Mouse (Mus musculus): ENCODE measurements around the gene Rps23. TPM values are rescaled to one million over a fixed set of nuclear protein-coding genes. Genes with fewer than 3 reads are reported as not detected.
"Not testable (repeated sequence)": the region's sequence is repeated elsewhere in the genome, so short reads cannot be mapped to it uniquely, and the experiment has no call there.

Gene Rps23
- polyA plus RNA-seq, 1 experiment from 2014 or later = 288 TPM

DNA sequence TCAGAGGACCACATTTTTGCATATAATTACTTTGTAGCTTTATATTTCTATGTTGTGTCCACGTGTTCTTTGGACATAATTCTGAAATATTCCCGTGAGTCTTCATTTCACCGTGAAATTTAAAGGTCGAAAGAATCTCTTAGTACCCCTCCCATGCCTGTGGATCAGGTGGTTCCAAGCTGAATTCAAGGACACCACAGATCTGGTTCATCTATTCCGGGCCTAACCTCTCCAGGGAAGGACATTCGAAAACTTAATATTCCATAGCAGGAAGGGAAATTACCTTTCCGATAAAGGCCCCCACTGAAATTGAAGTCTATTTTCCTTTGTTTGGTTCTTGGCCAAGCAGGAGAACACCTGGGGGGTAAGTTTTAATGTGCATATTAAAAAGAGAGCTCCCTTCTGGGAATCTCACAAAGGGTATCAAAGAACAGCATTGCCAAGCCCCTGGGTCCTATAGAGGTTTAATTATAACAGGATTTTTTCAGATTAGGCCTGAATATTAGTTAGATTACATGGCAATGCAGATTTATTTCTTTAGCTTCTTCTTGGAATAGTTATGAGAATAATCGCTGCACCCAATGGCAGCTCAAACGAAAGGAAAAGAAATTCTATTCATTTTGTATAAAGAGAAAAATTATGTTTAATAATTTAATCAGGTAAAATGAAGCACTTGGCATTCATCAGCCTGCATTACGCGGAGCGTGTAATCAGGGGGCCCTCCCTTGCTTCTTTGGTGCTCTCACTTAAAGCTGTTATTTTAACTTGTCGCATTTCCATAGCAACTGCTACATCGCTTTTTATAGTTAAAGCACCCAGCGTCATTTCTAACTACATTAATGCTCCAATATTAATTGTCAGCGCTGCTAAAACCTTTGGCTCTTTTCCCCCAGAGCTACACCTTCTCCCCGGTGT lies 9.7 kb upstream of the Rps23 start:
- Histone ChIP-seq H3K36me3 (no peaks in the 10 kb centered on the region), H3K4me2 (no peak overlapping the region), H3K9me3 (no peaks in the 10 kb centered on the region), H3K27ac (no peak overlapping the region), H3K27me3 (no peaks in the 10 kb centered on the region), H3K4me1 (replicated peaks) (no peaks in the 10 kb centered on the region), H3K4me3 (replicated peaks) (no peak overlapping the region), H3K9ac (replicated peaks) (no peak overlapping the region)
- no peak for ATAC-seq (ENCODE audit: insufficient number of reproducible peaks, insufficient read depth, low FRiP score, low TSS enrichment, low read depth)
- 81% methylated on average over 17 of the region's 17 CpGs for WGBS

DNA sequence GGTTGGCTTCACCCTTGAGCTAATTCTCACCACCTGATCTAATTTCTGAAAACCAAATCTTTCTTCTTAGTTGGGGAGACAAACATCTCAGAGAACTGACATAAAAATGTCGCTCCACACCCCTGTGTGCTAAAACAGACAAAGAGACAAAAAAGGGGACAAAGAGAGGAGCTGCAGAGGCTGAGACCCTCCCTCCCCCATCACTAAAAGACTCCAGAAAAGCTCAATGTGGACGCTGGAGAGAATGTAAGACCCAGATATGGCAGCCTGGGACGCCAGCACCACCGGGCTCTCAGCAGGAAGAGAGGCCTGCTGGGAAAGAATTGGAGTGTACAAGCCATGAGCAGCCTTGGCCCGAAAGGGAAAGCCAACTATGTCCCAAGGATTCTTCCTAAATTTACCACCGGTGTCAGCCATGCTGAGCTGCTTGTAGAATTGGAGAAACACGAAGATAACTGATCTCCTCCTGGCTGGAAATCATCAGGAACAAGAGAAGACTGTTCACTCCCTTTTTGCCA lies 9.0 kb upstream of the Rps23 start:
- no peak for ATAC-seq (ENCODE audit: insufficient number of reproducible peaks, insufficient read depth, low FRiP score, low TSS enrichment, low read depth)
- H3K27ac ChIP-seq = no peak overlapping the region
- H3K9me3 ChIP-seq = no peaks in the 10 kb centered on the region

DNA sequence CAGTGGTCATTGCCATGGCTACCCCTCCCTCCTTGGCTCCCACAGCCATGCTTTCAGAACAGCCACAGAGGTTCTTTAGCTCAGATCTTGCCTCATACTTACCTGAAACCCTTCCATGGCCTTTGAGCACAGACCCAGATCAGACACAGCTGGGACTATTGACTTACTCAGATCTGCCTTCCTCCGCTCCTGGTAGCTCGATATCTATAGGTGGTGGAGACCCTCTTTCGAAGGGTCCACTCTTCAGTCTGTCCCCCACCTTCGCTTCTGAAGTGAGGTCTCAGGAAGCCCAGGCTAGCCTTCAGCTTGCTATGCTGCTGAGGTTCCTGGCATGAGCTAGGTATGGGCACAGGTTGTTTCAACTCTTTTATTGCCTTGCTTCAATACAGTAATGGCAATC lies 8.0 kb upstream of the Rps23 start:
- Histone ChIP-seq H3K9me3 (no peaks in the 10 kb centered on the region), H3K27ac (no peak overlapping the region), H3K9ac (replicated peaks) (no peak overlapping the region), H3K36me3 (no peaks in the 10 kb centered on the region), H3K4me1 (replicated peaks) (no peaks in the 10 kb centered on the region), H3K4me2 (no peak overlapping the region), H3K27me3 (no peaks in the 10 kb centered on the region), H3K4me3 (replicated peaks) (no peak overlapping the region)
- WGBS = 95% methylated on average over 4 of the region's 4 CpGs
- ATAC-seq (ENCODE audit: insufficient number of reproducible peaks, insufficient read depth, low FRiP score, low TSS enrichment, low read depth) = no peak

More for the DNA sequence above, 9.0 kb upstream of the Rps23 start:
- Histone ChIP-seq H3K4me1 (replicated peaks) (no peaks in the 10 kb centered on the region), H3K4me2 (no peak overlapping the region), H3K4me3 (replicated peaks) (no peak overlapping the region), H3K27me3 (no peaks in the 10 kb centered on the region), H3K9ac (replicated peaks) (no peak overlapping the region), H3K36me3 (no peaks in the 10 kb centered on the region)
- 58% methylated on average over 7 of the region's 7 CpGs for WGBS

DNA sequence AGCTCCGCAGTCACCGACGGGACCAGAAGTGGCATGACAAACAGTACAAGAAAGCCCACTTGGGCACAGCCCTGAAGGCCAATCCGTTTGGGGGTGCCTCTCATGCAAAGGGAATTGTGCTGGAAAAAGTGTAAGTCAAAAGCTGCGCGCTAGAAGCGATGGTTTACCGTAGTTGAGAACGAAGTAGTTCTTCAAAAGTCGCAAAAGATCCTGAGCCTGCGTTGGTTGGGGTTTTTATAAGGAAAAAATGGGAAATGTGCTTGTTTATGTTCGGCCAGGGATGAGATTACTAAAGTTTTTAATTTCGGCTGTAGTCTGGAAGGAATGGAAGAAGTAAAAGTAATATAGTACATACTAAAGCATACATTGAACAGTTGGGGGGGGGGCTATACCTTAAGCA lies 859 bp downstream of the Rps23 start:
- Histone ChIP-seq H3K4me3 (replicated peaks) (peak overlapping the region; percentile 80), H3K9ac (replicated peaks) (peak overlapping the region; percentile 93), H3K27ac (peak overlapping the region; percentile 78), H3K4me2 (peak overlapping the region; percentile 75), H3K36me3 (peaks cover 42% of the 10 kb centered on the region)
- ATAC-seq (ENCODE audit: insufficient number of reproducible peaks, insufficient read depth, low FRiP score, low TSS enrichment, low read depth) = 0 out of 2 replicates have a peak, but pooled peaks have one; percentile 7
- WGBS = under 1% methylated on average over 13 of the region's 13 CpGs
- not testable (repeated sequence) for H3K4me1 ChIP-seq (replicated peaks); H3K27me3 ChIP-seq; H3K9me3 ChIP-seq

DNA sequence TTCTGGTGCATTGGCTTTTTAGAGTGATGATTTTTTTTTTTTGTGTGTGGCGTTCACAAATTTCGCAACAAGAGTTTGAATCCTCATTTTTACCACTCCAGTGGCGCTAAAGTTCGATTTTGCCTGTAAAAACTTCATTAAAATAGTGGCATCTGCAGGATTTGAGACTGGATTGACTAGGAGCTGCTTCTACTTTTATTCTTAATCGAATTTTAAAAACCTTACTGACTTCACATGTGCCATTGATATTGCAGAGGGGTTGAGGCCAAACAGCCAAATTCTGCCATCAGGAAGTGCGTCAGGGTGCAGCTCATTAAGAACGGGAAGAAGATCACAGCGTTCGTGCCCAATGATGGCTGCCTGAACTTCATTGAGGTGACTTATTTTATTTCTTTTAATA lies 1.3 kb downstream of the Rps23 start:
- Histone ChIP-seq H3K4me3 (replicated peaks) (peak overlapping the region; percentile 80), H3K9me3 (no peaks in the 10 kb centered on the region), H3K4me2 (peak overlapping the region; percentile 75), H3K4me1 (replicated peaks) (no peaks in the 10 kb centered on the region), H3K9ac (replicated peaks) (peak overlapping the region; percentile 93), H3K27me3 (no peaks in the 10 kb centered on the region), H3K36me3 (peaks cover 46% of the 10 kb centered on the region), H3K27ac (no peak overlapping the region)
- no peak for ATAC-seq (ENCODE audit: insufficient number of reproducible peaks, insufficient read depth, low FRiP score, low TSS enrichment, low read depth)
- WGBS = 41% methylated on average over 9 of the region's 9 CpGs

DNA sequence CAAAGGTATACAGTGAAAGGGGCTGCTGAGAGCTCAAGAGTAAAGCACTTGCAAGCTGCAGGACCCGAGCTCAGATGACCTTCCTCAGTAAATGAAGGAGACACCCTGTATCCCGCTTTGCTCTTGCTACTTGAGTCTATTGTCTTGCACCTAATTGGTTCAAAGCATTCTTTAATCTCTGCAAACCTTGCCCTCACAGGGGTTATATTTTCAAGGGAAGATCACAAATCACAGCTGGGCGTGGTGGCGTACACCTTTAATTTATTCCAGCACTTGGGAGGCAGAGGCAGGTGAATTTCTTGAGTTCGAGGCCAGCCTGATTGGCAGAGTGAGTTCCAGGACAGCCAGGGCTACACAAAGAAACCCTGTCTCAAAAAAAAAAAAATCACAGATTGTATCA lies 2.4 kb downstream of the Rps23 start:
- Histone ChIP-seq H3K27ac (no peak overlapping the region), H3K9ac (replicated peaks) (no peak overlapping the region), H3K4me1 (replicated peaks) (no peaks in the 10 kb centered on the region), H3K4me3 (replicated peaks) (no peak overlapping the region), H3K9me3 (no peaks in the 10 kb centered on the region), H3K27me3 (no peaks in the 10 kb centered on the region), H3K36me3 (peaks cover 46% of the 10 kb centered on the region), H3K4me2 (no peak overlapping the region)
- 92% methylated on average over 5 of the region's 5 CpGs for WGBS
- no peak for ATAC-seq (ENCODE audit: insufficient number of reproducible peaks, insufficient read depth, low FRiP score, low TSS enrichment, low read depth)

DNA sequence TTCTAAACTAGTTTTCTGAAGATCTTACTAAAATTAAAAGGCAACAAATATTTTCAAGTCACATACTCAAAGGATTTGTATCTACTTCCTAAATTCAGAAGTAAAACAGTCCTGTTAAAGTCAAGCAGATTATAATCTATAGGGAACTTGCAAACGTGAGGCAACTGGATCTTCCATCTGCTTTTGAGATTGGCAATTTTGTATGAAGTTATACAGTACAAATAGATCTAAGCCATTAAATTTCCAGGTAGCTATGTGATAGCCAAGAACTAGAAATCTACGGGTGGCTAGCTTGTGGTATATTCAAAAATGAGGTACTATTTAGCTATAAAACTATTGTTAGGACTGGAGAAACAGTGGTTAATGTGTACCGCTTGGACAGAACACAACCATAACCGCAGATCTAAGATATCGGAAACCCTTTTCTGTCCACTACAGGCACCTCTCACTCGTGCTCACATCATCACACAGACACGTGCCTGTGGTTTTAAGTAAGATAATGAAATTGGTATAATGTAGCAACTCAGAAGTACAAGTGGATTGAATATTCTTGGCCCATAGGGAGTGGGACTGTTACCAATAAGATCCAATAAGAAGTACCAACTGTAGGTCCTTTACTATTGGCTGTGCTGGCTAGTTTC lies 3.5 kb downstream of the Rps23 start:
- no peaks in the 10 kb centered on the region for H3K27me3 ChIP-seq
- no peak overlapping the region for H3K4me3 ChIP-seq (replicated peaks)
- no peaks in the 10 kb centered on the region for H3K9me3 ChIP-seq
- H3K4me1 ChIP-seq (replicated peaks) = no peaks in the 10 kb centered on the region
- H3K9ac ChIP-seq (replicated peaks) = no peak overlapping the region
- peaks cover 46% of the 10 kb centered on the region for H3K36me3 ChIP-seq
- H3K27ac ChIP-seq = no peak overlapping the region
- 85% methylated on average over 7 of the region's 7 CpGs for WGBS
- no peak overlapping the region for H3K4me2 ChIP-seq
- ATAC-seq (ENCODE audit: insufficient number of reproducible peaks, insufficient read depth, low FRiP score, low TSS enrichment, low read depth) = no peak

DNA sequence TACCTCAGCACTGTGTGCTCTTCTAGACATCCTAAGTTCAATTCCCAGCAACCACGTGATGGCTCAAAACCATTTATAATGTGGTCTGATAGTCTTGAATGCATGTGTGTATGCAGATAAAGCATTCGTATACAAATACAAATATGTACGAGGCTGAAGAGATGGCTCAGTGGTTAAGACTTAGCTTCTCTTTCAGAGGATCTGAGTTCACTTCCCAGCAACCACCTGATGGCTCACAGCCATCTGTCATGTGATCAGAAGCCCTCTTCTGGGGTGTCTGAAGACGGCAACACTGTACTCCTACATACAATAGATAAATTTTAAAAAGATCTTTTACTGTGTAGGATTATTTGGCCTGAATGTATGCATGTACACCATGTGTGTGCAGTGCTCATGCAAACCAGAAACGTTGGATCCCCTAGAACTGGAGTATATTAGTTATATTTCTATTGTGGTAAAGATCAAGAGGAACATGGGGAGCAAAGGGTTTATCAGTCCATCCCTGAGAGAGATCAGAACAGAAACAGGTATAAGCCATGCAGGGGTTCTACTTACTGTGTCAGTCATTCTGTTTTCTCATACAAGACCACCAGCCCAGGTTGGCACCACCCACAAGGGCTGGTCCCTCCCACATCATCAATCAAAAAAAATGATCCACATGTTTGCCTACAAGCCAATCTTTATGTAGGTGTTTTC lies 4.3 kb downstream of the Rps23 start:
- 78% methylated on average over 5 of the region's 5 CpGs for WGBS
- Histone ChIP-seq H3K27me3 (no peaks in the 10 kb centered on the region), H3K27ac (no peak overlapping the region), H3K4me3 (replicated peaks) (no peak overlapping the region), H3K4me1 (replicated peaks) (no peaks in the 10 kb centered on the region), H3K9me3 (no peaks in the 10 kb centered on the region), H3K9ac (replicated peaks) (no peak overlapping the region), H3K36me3 (peaks cover 46% of the 10 kb centered on the region), H3K4me2 (no peak overlapping the region)
- no peak for ATAC-seq (ENCODE audit: insufficient number of reproducible peaks, insufficient read depth, low FRiP score, low TSS enrichment, low read depth)

DNA sequence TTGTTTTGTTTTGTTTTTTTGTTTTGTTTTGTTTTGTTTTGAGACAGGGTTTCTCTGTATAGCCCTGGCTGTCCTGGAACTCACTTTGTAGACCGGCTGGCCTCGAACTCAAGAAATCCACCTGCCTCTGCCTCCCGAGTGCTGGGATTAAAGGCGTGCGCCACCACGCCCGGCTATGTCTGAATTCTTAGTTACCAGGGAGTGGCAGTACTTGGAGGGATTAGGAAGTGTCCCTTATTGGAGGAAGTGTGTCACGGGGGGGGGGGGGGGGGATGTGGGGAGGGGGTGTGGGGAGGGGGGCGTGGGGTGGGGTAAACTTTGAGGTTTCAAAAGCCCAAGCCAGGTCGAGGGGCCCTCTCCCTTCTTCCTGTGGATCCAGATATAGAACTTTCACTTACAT lies 5.5 kb downstream of the Rps23 start:
- H3K27ac ChIP-seq; H3K4me2 ChIP-seq; H3K9ac ChIP-seq (replicated peaks); H3K9me3 ChIP-seq; H3K4me1 ChIP-seq (replicated peaks); H3K27me3 ChIP-seq; H3K4me3 ChIP-seq (replicated peaks); ATAC-seq (ENCODE audit: insufficient number of reproducible peaks, insufficient read depth, low FRiP score, low TSS enrichment, low read depth): not testable (repeated sequence)
- 88% methylated on average over 9 of the region's 10 CpGs for WGBS
- H3K36me3 ChIP-seq = peaks cover 46% of the 10 kb centered on the region

DNA sequence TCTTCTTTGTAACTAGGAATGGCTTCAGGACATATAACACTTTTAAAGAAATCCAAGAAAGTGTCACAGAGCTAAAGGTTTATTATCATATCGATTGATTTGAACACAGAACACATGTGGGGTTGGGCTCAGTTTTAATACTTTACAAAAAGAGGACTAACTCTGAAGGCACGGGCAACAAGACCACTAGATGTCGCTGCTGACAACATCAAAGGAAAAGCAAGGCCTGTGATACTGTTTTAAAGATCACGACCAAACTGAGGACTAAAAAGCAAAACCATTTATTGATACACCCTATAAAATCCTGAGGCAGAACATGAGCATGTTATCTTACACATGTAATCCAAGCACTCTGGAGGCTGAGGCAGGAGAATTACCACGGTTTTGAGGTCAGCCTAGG lies 7.1 kb downstream of the Rps23 start:
- no peak overlapping the region for H3K9ac ChIP-seq (replicated peaks)
- WGBS = 27% methylated on average over 5 of the region's 5 CpGs
- 0 out of 2 replicates have a peak, but pooled peaks cover 2% of the 10 kb centered on the region for H3K4me1 ChIP-seq (replicated peaks)
- peaks cover 39% of the 10 kb centered on the region for H3K36me3 ChIP-seq
- no peaks in the 10 kb centered on the region for H3K9me3 ChIP-seq
- no peak overlapping the region for H3K4me2 ChIP-seq
- ATAC-seq (ENCODE audit: insufficient number of reproducible peaks, insufficient read depth, low FRiP score, low TSS enrichment, low read depth) = no peak
- H3K4me3 ChIP-seq (replicated peaks) = no peak overlapping the region
- no peak overlapping the region for H3K27ac ChIP-seq
- no peaks in the 10 kb centered on the region for H3K27me3 ChIP-seq

DNA sequence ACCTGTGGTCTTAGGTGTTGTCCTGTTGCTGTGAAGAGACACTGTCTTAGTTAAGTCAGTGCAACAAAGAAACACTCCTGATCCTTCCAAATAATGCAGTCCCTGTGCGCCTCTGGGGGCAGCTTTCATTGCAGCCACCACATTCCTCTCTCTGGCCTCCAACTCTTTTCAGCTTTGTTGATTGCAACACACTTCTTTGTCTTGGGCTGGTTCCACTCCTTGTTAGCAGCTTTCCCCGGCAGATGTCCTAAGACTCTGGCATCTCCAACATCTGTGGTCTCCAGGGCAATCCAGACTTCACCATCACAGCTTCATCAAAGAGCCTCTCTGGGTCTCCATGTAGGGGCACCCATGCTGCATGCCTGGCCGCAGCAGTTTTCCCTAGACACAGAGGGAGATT lies 10.5 kb downstream of the Rps23 start:
- no peak overlapping the region for H3K9ac ChIP-seq (replicated peaks)
- H3K36me3 ChIP-seq = peaks cover 7% of the 10 kb centered on the region
- no peaks in the 10 kb centered on the region for H3K27me3 ChIP-seq
- no peak overlapping the region for H3K4me3 ChIP-seq (replicated peaks)
- no peak for ATAC-seq (ENCODE audit: insufficient number of reproducible peaks, insufficient read depth, low FRiP score, low TSS enrichment, low read depth)
- no peaks in the 10 kb centered on the region for H3K9me3 ChIP-seq
- WGBS = 80% methylated on average over 3 of the region's 3 CpGs
- H3K4me1 ChIP-seq (replicated peaks) = 0 out of 2 replicates have a peak, but pooled peaks cover 3% of the 10 kb centered on the region
- no peak overlapping the region for H3K27ac ChIP-seq
- H3K4me2 ChIP-seq = no peak overlapping the region

All from limb, embryonic 12.5 days (tissue).